Mouse (Mus musculus): ENCODE data around the gene Gabrd. TPM values are rescaled to one million over a fixed set of nuclear protein-coding genes. Genes with fewer than 3 reads are reported as not detected.

Gabrd gene
- not detected for polyA plus RNA-seq (2014; fragmentation: Illumina TruSeq; extraction: RNeasy Lipid Tissue Mini Kit (QIAGEN cat#74804))

GRCm38 (mm10) chr4:155397511-155398221 is at the start of gene Gabrd:
Gene Gabrd, minus strand, starts transcription at chr4:155398112.

DNA sequence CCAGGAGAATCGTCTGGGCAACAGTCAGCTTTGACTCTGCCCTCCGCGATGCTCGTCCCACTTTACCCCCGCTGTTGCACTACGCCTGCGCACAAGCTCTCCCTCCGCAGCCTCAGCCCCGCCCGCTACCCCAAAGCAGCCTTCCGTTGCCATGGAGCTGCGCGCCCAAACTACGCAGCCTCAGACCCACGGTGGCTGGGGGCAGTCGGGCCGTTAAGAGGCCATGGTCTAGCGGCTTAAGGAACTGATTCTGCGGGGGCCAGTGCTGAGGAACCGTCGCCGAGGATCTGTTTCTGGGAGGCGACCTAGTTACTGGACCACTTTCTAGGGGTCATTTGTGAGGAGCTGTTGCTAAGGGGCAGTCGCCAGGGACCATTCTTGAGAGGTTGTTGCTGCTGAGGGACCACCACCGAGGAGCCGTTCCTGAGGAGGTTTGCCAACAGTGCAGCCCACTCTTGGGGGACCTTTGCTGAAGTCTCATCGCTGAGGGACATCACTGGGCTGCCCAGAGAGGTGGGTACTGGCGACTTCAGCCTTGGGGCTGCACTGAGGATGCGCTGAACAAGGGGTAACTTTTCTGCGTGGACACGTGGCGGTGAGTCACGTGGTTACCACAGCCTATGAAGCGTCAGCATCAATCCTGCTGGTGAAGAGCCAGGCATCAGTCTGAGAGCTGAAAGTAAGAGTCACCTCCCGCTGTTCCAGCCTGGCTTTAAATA is 11.3 kb upstream of the Gabrd start, which contains the start of gene Cfap74:
Gene Cfap74, plus strand, starts transcription at position 133 of the 719 bp plus-strand sequence.

DNA sequence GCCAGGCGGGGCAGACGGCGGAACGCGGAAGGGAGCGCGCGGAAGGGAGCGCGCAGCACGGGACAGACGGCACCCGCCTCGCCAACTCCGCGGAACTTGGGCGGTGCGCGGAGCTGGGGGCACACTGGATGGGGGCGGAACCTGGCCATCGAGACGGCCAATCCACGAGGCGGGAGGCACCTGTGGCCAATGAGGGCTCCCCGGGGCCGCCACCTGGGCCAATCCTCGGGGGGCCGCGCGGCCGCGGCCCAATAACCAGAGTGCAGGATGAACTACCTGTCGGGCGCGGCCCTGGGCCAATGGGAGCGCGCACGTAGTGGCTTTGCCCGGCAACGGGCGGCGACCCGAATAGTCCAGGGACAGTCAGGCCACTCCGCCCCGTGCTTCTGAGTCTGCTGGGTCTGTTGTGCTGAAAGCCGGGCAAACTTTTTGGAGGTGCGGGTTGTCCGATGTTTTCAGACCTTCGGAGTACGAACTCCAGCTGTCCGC is 36.6 kb downstream of the Gabrd start, which contains the start of gene Prkcz:
Gene Prkcz, minus strand, starts transcription at position 59 of the 489 bp plus-strand sequence.

Other genes with a start within 250 kb of the Gabrd start
- gene Ski, start 175.5 kb downstream of the Gabrd start, polyA plus RNA-seq (2014; fragmentation: Illumina TruSeq; extraction: RNeasy Lipid Tissue Mini Kit (QIAGEN cat#74804)) = 80.6 TPM
- 1.7 TPM for gene Faap20, start 148.3 kb downstream of the Gabrd start, polyA plus RNA-seq (2014; fragmentation: Illumina TruSeq; extraction: RNeasy Lipid Tissue Mini Kit (QIAGEN cat#74804))
- 2.0 TPM for gene Prkcz, start 36.8 kb downstream of the Gabrd start, polyA plus RNA-seq (2014; fragmentation: Illumina TruSeq; extraction: RNeasy Lipid Tissue Mini Kit (QIAGEN cat#74804))
- gene Cfap74, start 11.1 kb upstream of the Gabrd start, polyA plus RNA-seq (2014; fragmentation: Illumina TruSeq; extraction: RNeasy Lipid Tissue Mini Kit (QIAGEN cat#74804)) = 1.4 TPM
- not detected for gene Tmem52, start 71.0 kb upstream of the Gabrd start, polyA plus RNA-seq (2014; fragmentation: Illumina TruSeq; extraction: RNeasy Lipid Tissue Mini Kit (QIAGEN cat#74804))
- 275 TPM for gene Gnb1, start 93.2 kb upstream of the Gabrd start, polyA plus RNA-seq (2014; fragmentation: Illumina TruSeq; extraction: RNeasy Lipid Tissue Mini Kit (QIAGEN cat#74804))
- gene Nadk, start 164.3 kb upstream of the Gabrd start, polyA plus RNA-seq (2014; fragmentation: Illumina TruSeq; extraction: RNeasy Lipid Tissue Mini Kit (QIAGEN cat#74804)) = 50.3 TPM
- 23.0 TPM for gene Slc35e2, start 203.3 kb upstream of the Gabrd start, polyA plus RNA-seq (2014; fragmentation: Illumina TruSeq; extraction: RNeasy Lipid Tissue Mini Kit (QIAGEN cat#74804))
- gene Cdk11b, start 226.7 kb upstream of the Gabrd start, polyA plus RNA-seq (2014; fragmentation: Illumina TruSeq; extraction: RNeasy Lipid Tissue Mini Kit (QIAGEN cat#74804)) = 76.8 TPM
- gene Gm10563, start 247.3 kb upstream of the Gabrd start, polyA plus RNA-seq (2014; fragmentation: Illumina TruSeq; extraction: RNeasy Lipid Tissue Mini Kit (QIAGEN cat#74804)) = not detected

All from ovary, adult 10 weeks (tissue).